Mouse (Mus musculus) lung, embryonic 15.5 days (tissue): ENCODE results near the gene Kcmf1. TPM values are rescaled to one million over a fixed set of nuclear protein-coding genes. Genes with fewer than 3 reads are reported as not detected.
"Not testable (repeated sequence)": the region's sequence is repeated elsewhere in the genome, so short reads cannot be mapped to it uniquely, and the experiment has no call there.

Experiments
- ATAC-seq: fragments of 200-750 bp; cut with Nextera tagmentation; 2 replicates; pipeline ENCODE4 v1.8.0; 2017; ENCODE audit warnings: moderate number of reproducible peaks, borderline replicate concordance; ENCODE audit not compliant: low FRiP score, low TSS enrichment; ENCODE audit errors: extremely low read depth
- H3K27ac ChIP-seq: fragments of 300-500 bp; sonication (generic); 2 replicates; pipeline ENCODE4 v1.5.1; 2015; ENCODE audit warnings: moderate library complexity, mild to moderate bottlenecking, inconsistent platforms
- H3K27me3 ChIP-seq: fragments of 300-500 bp; sonication (generic); 2 replicates; pipeline ENCODE4 v1.6.1; 2015; ENCODE audit warnings: inconsistent platforms
- H3K36me3 ChIP-seq: fragments of 300-500 bp; sonication (generic); 2 replicates; pipeline ENCODE4 v1.6.1; 2015; ENCODE audit warnings: inconsistent platforms
- H3K4me1 ChIP-seq: fragments of 300-500 bp; sonication (generic); 2 replicates; pipeline ENCODE4 v1.6.1; 2015; ENCODE audit warnings: inconsistent platforms
- H3K4me2 ChIP-seq: fragments of 300-500 bp; sonication (generic); 2 replicates; pipeline ENCODE4 v1.6.1; 2015; ENCODE audit warnings: inconsistent platforms, mild to moderate bottlenecking, moderate library complexity
- H3K4me3 ChIP-seq: fragments of 300-500 bp; sonication (generic); 2 replicates; pipeline ENCODE4 v1.5.1; 2015; ENCODE audit warnings: mild to moderate bottlenecking, inconsistent platforms
- H3K9ac ChIP-seq: fragments of 300-500 bp; sonication (generic); 2 replicates; pipeline ENCODE4 v1.6.1; 2015; ENCODE audit warnings: inconsistent platforms
- H3K9me3 ChIP-seq: fragments of 300-500 bp; sonication (generic); 2 replicates; pipeline ENCODE4 v1.6.1; 2016; ENCODE audit warnings: inconsistent platforms
- WGBS: fragments of 180-500 bp; shearing (Covaris S2); methylation state at CpG from one replicate; pipeline ENCODE4 v1.1.7; 2015; 5-methylcytosine and 5-hydroxymethylcytosine counted together
- polyA plus RNA-seq: library from polyadenylated mRNA; unstranded; fragments of >200 nt; fragmentation: Nextera tagmentation; extraction: Ambion mirVana; gene quantifications from 2 replicates; pipeline ENCODE4 v1.2.1, GENCODE M21; 2015

Kcmf1 gene
- polyA plus RNA-seq, 1 experiment from 2014 or later: 45.9 TPM

DNA sequence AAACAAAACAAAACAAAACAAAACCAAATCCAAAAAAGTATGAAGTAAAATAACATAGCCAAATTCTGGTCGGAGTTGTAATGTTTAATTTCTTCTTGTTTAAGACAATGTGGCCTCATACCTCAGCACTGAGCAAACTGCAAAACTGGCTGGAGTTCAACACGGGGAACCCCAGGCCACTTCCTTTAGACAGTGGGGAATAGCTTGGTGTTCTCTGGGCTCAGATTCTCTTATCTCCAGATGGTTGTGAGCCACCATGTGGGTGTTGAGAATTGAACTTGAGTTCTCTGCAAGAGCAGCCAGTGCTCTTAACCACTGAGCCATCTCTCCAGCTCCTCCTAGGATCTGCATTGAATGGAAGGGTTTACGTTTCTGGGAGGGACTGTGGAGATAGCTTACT lies 67.9 kb downstream of the Kcmf1 start:
- 0 out of 2 replicates have a peak, but pooled peaks cover under 1% of the 10 kb centered on the region for H3K27me3 ChIP-seq
- H3K4me3 ChIP-seq: no peak overlapping the region
- H3K9me3 ChIP-seq: no peaks in the 10 kb centered on the region
- H3K9ac ChIP-seq: no peak overlapping the region
- ATAC-seq: no peak; the same call in 1 of the 2 replicates
- 0 out of 2 replicates have a peak, but pooled peaks cover 2% of the 10 kb centered on the region for H3K4me1 ChIP-seq
- H3K4me2 ChIP-seq: no peak overlapping the region
- no peaks in the 10 kb centered on the region for H3K36me3 ChIP-seq
- no peak overlapping the region for H3K27ac ChIP-seq
- WGBS: 38% methylated on average over 3 of the region's 3 CpGs

DNA sequence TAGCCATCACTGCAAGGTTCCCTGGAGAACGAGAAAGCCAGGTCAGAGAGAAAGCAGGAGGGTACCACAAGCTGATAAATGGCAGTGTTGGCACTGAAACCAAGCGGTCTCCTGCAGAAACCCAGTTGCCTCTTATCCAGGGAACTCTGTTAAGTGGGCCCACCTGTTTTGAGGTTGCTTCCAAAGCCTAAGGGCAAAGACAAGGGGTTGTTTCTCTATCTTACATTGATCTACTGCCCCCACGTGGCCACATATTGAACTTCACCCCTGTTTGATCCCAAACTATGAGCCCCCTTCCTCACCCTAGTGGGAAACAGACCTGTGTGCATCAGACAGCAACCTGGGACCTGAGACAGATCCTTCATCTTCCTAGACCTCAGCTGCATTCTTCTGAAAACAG lies 68.5 kb downstream of the Kcmf1 start:
- no peak overlapping the region for H3K9ac ChIP-seq
- H3K9me3 ChIP-seq: no peaks in the 10 kb centered on the region
- no peak for ATAC-seq
- no peak overlapping the region for H3K4me2 ChIP-seq
- H3K4me3 ChIP-seq: no peak overlapping the region
- no peaks in the 10 kb centered on the region for H3K36me3 ChIP-seq
- 0 out of 2 replicates have a peak, but pooled peaks cover 6% of the 10 kb centered on the region for H3K27me3 ChIP-seq
- WGBS: 23% methylated on average over 3 of the region's 3 CpGs
- H3K4me1 ChIP-seq: 0 out of 2 replicates have a peak, but pooled peaks cover 2% of the 10 kb centered on the region
- no peak overlapping the region for H3K27ac ChIP-seq

DNA sequence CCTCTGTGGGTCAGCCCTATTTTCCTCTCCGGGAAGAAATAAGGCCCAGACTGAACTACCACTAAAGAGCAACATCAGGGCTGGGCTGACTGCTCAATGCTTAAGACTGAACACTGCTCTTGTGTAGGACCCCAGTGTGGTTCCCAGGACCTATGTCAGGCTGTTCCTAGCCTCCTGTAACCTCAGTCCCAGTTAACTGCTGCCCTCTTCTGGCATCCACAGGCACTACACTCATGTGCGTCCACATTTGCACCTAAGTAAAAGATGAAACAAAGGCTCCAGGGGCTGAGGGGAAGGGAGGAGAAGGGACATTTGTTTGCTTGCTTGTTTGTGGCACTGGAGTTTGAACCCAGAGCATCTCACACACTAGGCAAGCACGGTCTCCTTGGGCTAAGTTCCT lies 70.9 kb downstream of the Kcmf1 start:
- no peak overlapping the region for H3K27ac ChIP-seq

DNA sequence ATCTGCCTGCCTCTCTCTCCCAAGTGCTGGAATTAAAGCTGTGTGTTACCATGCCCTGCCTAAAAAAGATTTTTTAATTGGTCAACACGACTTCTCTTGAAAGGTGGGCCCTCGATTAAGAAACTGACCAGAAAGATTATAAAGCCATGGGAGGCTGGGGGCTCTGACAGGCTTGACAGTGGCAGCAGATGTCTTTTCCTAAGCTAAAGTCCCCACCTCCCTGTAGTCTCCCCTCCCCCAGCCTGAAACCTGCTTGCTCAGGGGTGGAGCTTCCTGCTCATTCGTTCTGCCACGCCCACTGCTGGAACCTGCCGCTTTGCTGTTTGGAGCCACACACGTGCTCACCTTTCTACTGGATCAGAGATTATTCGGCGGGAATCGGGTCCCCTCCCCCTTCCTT lies 71.7 kb downstream of the Kcmf1 start:
- Histone ChIP-seq H3K4me2 (peak overlapping the region; percentile 31; the same call in 1 of the 2 replicates), H3K4me1 (peaks cover 14% of the 10 kb centered on the region), H3K27me3 (0 out of 2 replicates have a peak, but pooled peaks cover 16% of the 10 kb centered on the region)
- ATAC-seq, H3K9me3 ChIP-seq, H3K9ac ChIP-seq, H3K27ac ChIP-seq, H3K4me3 ChIP-seq, H3K36me3 ChIP-seq: not testable (repeated sequence)
- 7% methylated on average over 9 of the region's 9 CpGs for WGBS

More for the DNA sequence above, 70.9 kb downstream of the Kcmf1 start:
- Histone ChIP-seq H3K9ac (no peak overlapping the region), H3K9me3 (no peaks in the 10 kb centered on the region), H3K27me3 (0 out of 2 replicates have a peak, but pooled peaks cover 16% of the 10 kb centered on the region), H3K4me1 (peaks cover 14% of the 10 kb centered on the region), H3K4me3 (no peak overlapping the region), H3K36me3 (no peaks in the 10 kb centered on the region), H3K4me2 (no peak overlapping the region)
- WGBS: 81% methylated on average over 3 of the region's 3 CpGs
- no peak for ATAC-seq

DNA sequence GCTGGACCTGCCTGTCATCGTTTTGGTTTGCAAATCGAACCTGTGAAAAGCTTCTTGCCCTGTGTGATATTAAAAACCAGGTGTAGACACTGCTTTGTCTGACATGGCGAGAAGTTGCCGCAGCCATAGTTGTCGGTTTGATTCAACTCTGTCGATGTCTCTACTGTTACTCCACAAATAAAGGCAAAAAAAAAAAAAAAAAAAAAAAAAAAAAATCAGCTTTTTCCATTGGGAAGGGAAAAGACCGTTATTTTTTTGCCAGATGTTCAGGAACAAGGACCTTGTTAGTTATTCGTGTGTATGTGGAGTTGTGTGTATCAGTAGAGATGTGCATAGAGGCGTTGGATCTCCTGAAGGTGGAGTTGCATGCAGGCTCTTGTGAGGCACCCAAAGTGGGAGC lies 74.0 kb downstream of the Kcmf1 start:
- Histone ChIP-seq H3K27ac (no peak overlapping the region), H3K4me1 (peaks cover 14% of the 10 kb centered on the region), H3K27me3 (0 out of 2 replicates have a peak, but pooled peaks cover 16% of the 10 kb centered on the region), H3K36me3 (no peaks in the 10 kb centered on the region), H3K9me3 (no peaks in the 10 kb centered on the region), H3K9ac (no peak overlapping the region), H3K4me2 (no peak overlapping the region), H3K4me3 (no peak overlapping the region)
- 52% methylated on average over 9 of the region's 9 CpGs for WGBS
- ATAC-seq: no peak

DNA sequence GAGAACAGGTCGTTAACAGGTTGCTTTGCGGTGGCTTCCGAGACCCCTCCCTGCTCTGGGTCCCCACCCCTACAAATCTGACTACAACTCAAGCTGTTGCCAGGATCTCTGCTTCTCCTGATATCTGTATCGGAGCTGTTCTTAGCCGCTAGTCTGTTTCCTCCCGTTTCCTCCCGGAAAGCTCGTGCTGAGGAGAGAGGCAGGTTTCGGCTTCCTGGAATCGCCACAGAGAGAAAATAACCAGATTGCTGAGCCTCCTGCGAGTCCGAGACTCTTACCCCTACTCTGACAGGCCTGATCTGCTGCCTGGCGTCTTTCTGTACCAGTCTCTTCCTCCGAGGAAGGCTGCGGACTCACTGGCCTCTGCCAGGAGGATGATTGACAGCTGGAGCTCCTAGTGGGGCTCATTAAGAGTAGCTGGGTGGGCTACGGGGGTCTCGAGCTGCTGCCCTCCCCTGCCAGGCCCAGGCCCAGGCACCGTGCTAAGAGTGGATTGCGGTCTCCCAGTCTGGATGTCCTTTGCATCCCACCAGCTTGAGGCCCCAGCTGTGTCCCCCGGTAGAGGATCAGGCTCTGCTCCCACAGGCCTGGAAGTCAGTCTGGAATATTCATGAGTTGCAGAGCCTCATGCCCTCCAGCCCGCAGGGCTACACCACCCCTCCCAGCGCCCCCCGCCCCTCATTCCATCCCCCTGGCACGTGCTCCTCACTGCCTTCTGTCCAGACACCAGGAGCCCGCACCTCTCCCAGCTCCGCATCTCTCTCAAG lies 74.6 kb downstream of the Kcmf1 start:
- H3K4me2 ChIP-seq: peak overlapping the region; percentile 54
- peak overlapping the region; percentile 21 for H3K4me3 ChIP-seq
- peaks cover 14% of the 10 kb centered on the region for H3K4me1 ChIP-seq
- no peaks in the 10 kb centered on the region for H3K36me3 ChIP-seq
- no peak for ATAC-seq
- WGBS: 10% methylated on average over 26 of the region's 26 CpGs
- H3K9ac ChIP-seq: 0 out of 2 replicates have a peak overlapping the region, but pooled peaks have one; percentile 15
- no peak overlapping the region for H3K27ac ChIP-seq
- H3K9me3 ChIP-seq: no peaks in the 10 kb centered on the region
- 0 out of 2 replicates have a peak, but pooled peaks cover 16% of the 10 kb centered on the region for H3K27me3 ChIP-seq

DNA sequence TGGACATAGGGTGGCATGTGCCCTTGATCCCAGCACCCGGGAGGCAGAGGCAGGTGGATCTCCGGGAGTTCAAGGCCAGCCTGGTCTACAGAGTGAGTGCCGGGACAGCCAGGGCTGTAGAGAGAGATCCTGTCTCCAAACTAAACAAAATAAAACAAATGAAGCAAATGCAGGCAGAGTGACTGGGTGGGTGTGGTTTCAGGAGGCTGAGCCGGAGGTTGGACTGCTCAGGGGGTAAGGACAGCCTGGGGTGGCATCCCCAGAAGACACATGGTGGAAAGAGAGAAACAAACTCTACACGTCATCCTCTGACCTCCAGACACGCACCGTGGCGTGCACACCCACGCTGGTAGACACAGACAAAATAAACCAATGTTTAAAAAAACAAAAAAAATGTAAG lies 86.3 kb downstream of the Kcmf1 start:
- ATAC-seq: 0 out of 2 replicates have a peak, but pooled peaks have one; percentile 23
- H3K4me2 ChIP-seq: no peak overlapping the region
- H3K4me3 ChIP-seq: no peak overlapping the region
- H3K9ac ChIP-seq: no peak overlapping the region
- no peaks in the 10 kb centered on the region for H3K36me3 ChIP-seq
- no peaks in the 10 kb centered on the region for H3K27me3 ChIP-seq
- H3K4me1 ChIP-seq: peaks cover 9% of the 10 kb centered on the region
- WGBS: 39% methylated on average over 9 of the region's 9 CpGs
- no peaks in the 10 kb centered on the region for H3K9me3 ChIP-seq
- H3K27ac ChIP-seq: no peak overlapping the region

DNA sequence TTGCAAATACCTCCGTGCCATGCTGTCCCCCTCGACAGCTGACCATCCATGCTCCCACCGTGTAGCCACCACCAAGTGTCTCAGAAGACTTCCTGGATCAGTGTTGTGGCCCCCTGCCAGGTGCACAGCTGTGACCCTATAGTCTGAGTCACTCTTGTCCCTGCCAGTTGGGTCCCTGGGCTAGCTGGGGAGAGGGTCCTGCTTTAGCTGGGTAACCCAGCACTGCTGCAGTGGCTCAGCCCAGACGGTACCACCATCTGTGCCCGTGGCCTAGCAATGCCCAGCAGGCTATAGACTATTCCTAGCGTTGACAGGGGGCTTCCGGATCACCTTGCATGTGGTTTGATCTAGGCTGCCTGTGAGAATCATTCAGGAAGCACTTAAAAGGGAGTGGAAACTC lies 89.5 kb downstream of the Kcmf1 start:
- 66% methylated on average over 7 of the region's 7 CpGs for WGBS
- H3K4me2 ChIP-seq: no peak overlapping the region
- H3K4me1 ChIP-seq: peaks cover 9% of the 10 kb centered on the region
- H3K9ac ChIP-seq: no peak overlapping the region
- no peaks in the 10 kb centered on the region for H3K27me3 ChIP-seq
- no peak for ATAC-seq
- H3K9me3 ChIP-seq: no peaks in the 10 kb centered on the region
- no peak overlapping the region for H3K4me3 ChIP-seq
- no peak overlapping the region for H3K27ac ChIP-seq
- no peaks in the 10 kb centered on the region for H3K36me3 ChIP-seq

DNA sequence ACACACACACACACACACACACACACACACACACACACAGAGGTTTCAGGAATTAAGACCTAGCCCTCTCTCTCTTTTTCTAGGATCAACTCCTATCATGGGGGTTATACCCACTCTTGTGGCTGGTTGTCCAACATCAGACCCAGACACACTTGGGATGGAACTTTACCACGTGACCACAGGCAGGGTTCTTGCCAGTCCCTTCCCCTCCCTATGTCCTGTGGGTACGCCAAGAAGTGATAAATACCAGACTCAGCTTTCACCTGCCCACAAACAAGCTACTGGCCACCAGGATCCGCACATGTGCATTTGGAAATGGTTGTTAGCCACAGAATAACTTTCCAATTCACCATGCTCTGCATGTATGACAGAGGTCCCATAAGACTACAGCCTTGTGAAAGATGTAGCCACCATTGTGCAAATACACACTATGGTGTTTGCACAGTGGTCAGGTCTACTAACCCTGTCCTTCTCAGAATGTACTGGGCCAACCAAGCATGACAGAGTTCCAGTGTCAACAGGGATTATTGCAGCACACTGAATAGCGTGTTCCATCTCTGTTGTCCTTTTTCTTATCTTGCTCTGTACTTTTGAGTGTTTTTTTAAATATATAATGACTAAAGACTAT lies 90.1 kb downstream of the Kcmf1 start:
- no peak overlapping the region for H3K9ac ChIP-seq
- peaks cover 9% of the 10 kb centered on the region for H3K4me1 ChIP-seq
- no peak overlapping the region for H3K27ac ChIP-seq
- H3K4me2 ChIP-seq: no peak overlapping the region
- H3K36me3 ChIP-seq: no peaks in the 10 kb centered on the region
- WGBS: 69% methylated on average over 4 of the region's 4 CpGs
- ATAC-seq: no peak
- no peaks in the 10 kb centered on the region for H3K9me3 ChIP-seq
- H3K27me3 ChIP-seq: no peaks in the 10 kb centered on the region
- H3K4me3 ChIP-seq: no peak overlapping the region

DNA sequence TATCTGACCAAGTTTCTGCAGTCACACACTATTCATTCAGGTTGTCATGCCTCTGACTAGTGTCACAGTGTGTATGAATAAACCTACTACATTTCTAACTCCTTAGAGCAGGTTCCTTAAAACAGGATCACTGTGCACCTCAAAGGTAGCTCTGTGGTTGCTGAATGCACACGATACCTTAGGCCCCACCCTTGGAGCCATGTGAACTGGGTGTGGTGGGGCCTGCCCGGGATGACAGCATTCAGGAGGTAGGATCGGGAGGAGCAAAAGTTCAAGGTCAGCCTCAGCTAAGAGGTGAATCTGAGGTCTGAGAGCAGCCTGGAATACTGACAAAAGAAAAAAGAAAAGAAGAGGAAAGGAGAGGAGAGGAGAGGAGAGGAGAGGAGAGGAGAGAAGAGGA lies 91.4 kb downstream of the Kcmf1 start:
- Histone ChIP-seq H3K27ac (no peak overlapping the region), H3K4me3 (no peak overlapping the region), H3K4me2 (no peak overlapping the region), H3K4me1 (peaks cover 6% of the 10 kb centered on the region), H3K36me3 (no peaks in the 10 kb centered on the region), H3K27me3 (no peaks in the 10 kb centered on the region), H3K9ac (no peak overlapping the region), H3K9me3 (no peaks in the 10 kb centered on the region)
- ATAC-seq: no peak
- 40% methylated on average over 3 of the region's 3 CpGs for WGBS

DNA sequence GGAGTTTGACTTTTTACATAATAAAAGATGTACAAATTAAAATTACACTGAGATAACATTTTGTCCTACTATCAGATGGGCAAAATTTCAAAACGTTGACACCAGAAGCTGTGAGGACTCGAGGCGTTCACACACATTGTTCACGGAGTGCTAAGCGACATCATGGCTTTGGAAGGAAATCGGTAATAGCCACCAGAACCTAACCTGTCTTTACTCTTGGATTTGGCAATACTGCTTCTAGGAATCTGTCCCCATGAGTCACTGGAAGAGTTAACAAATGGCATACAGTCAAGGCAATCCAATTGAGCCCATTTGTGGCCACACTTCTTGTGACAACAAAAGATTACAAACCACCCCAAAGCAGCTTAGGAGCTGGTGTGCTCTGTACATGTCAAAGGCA lies 96.1 kb downstream of the Kcmf1 start:
- H3K36me3 ChIP-seq: no peaks in the 10 kb centered on the region
- ATAC-seq: no peak
- no peaks in the 10 kb centered on the region for H3K4me1 ChIP-seq
- H3K9me3 ChIP-seq: no peaks in the 10 kb centered on the region
- H3K27ac ChIP-seq: no peak overlapping the region
- no peak overlapping the region for H3K4me3 ChIP-seq
- no peak overlapping the region for H3K9ac ChIP-seq
- 46% methylated on average over 6 of the region's 6 CpGs for WGBS
- no peaks in the 10 kb centered on the region for H3K27me3 ChIP-seq
- no peak overlapping the region for H3K4me2 ChIP-seq

DNA sequence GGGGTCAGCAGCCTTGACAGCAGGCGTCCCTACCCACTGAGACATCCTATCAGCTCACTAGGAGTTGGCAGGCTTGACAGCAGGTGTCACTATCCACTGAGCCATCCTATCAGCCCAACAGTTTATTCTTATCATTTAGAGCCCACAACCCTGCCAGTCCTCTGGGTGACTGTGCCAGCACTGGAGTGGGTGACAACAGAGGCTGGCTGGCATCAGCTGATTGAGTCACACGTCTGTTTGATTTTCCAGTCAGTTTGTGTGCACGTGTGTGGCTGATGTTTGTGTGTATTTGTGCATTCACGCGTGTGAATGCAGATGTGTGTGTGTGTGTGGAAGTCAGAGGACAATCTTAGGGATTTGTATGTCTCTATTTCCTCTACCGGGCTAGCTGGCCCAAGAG lies 97.7 kb downstream of the Kcmf1 start:
- no peak overlapping the region for H3K27ac ChIP-seq
- no peak overlapping the region for H3K4me3 ChIP-seq
- no peaks in the 10 kb centered on the region for H3K9me3 ChIP-seq
- ATAC-seq: no peak
- H3K27me3 ChIP-seq: no peaks in the 10 kb centered on the region
- 90% methylated on average over 6 of the region's 6 CpGs for WGBS
- H3K4me2 ChIP-seq: no peak overlapping the region
- no peaks in the 10 kb centered on the region for H3K36me3 ChIP-seq
- no peaks in the 10 kb centered on the region for H3K4me1 ChIP-seq
- no peak overlapping the region for H3K9ac ChIP-seq
